Mouse (Mus musculus) kidney, postnatal 36 days (tissue): ENCODE measurements at regions not wholly inside any gene's neighbourhood (a gene's known extent, or its start where the extent isn't known, plus 50 kb on each side); places are given as distances from the start of the nearest gene placed in this dataset.

Experiments used
- DNase-seq, 2 experiments: peaks; one replicate each; pipeline ENCODE4 v3.0.0; 2021 to 2022; ENCODE audit warnings: mixed read lengths in 2 of 2

DNA sequence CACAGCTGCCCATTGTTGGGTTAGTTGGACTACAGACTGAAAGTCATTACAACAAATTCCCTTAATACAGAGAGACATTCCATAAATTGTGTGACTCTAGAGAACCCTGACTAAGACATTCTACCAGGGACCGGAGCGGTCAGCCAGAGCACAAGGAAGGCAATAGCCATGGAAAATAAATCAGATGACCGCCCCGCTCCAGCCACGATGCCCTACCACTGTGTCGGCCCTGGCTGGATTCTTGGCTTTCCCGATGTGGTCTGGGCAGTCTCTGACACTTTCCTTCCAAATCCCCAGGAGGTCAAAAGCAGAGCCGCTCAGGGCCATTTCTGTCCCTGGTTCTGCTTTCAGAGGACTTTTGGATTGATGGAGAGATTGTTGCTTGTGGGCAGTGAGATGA is 57.8 kb downstream of the Lsm3 start:
- DNase-seq, result peak; percentile 48 to 53

GRCm38 (mm10) chr6:91574414-91574813 is 58.7 kb downstream of the Lsm3 start:
- no peak for DNase-seq

GRCm38 (mm10) chr6:91575662-91576364 is 60.1 kb downstream of the Lsm3 start:
- DNase-seq, result peak; percentile 78 to 88

- peak in 1 of 2 experiments; percentile 57 for DNase-seq
Measured at GRCm38 (mm10) chr6:91576906-91577305, 61.2 kb downstream of the Lsm3 start.

GRCm38 (mm10) chr6:91579666-91580065 is 63.9 kb downstream of the Lsm3 start:
- no peak for DNase-seq

DNA sequence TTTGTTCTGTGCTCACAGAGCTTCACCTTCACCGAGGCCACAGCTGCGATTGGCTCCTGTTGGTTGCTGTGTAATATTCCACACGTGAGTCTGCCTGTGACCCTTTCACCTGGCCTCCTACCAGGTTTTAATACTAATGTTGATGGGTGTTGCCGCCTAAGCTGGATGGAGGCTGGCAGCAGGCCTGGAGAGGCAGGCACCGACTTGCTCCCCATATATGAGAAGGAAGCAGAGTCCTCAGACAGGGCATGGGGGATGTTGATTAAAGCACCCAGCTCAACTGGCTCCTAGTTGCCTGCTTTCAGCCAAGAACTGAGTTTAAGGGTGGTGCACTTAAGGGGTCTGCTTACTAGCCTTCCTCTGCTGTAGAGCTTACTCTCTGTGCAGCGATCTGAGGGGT is 64.9 kb downstream of the Lsm3 start:
- DNase-seq, result no peak

- DNase-seq, result peak; percentile 73 to 84
Measured at GRCm38 (mm10) chr6:91582338-91582737, 66.6 kb downstream of the Lsm3 start.

- no peak for DNase-seq
Measured at GRCm38 (mm10) chr6:91583346-91583745, 67.6 kb downstream of the Lsm3 start.

DNA sequence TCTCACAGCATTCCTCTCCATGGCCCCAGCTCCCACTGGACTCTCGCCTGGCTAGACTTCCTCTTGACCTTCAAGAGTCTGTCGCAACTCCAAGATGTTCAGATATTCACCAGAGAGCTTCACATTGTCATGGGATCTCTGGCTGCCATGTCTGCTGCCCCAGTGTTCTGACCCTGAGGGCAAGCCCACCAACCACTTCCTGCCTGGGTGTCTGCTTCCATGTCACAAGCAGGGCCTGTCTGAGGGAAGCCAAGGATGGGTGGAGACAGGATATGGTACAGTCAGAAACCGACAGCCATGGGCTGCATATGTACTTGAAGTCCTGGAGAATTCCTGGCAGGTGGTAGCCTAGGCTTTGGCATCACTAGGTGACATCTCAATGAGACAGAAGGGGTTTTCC is 69.8 kb downstream of the Lsm3 start:
- DNase-seq, result no peak

GRCm38 (mm10) chr6:91589181-91589580 is 73.5 kb downstream of the Lsm3 start:
- DNase-seq, result peak; percentile 71 to 82

DNA sequence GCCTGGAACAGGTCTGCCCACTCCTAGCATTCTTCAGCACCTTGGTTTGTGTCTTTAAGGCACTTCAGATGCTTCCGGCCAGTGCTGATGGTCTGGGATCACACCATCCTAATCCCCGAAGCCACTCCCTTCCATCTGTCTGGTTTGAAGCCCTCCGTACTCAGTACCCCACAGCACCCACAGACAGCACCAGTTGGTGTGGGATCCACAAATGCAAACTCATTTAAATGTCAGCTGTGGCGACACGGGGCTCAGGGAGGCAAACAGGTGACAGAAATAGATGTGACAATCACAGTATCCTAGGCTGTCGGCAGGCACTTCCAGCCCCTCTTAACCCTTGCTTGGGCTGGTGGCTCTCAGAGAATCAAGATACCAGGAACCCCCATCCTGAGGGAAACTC is 74.7 kb downstream of the Lsm3 start:
- no peak for DNase-seq

DNA sequence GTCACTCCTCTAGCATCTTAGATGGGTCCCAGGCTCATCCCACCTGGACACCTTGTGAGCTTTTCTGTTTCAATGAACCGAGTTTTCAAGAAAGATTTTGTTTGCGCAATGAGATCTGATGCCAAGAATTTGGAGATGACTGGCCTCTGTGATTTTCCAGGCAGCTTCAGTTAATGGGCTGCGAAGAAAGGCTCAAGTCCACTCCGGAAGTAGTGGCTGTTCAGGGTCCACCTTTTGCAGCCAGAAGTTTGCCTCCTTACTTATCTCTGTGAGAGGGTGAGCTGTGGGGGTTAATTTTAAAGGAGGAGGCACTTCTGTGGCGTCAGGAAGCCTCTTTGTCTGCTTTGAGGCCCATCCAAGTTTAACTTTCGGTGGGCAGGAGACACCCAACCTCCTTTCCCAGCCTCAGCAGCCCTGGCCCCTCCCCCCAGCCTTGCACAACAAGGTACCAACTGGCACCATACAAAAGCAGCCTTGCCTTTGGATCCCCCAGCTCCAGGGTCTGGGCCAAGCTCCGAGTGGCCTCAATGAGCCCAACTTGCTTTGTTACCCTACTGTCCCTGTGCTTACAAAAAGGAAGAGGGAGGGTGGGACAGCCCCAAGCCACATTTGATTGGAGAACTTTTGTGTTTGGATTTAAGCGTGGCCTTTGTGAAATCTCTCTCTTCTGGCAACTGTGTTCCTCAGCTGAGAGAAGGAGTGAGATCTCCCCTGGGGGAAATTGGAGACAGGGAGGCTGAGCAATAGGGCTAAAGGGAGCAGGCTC is 75.3 kb downstream of the Lsm3 start:
- peak; percentile 71 to 87 for DNase-seq

GRCm38 (mm10) chr6:91592651-91593050 is 76.9 kb downstream of the Lsm3 start:
- DNase-seq, result no peak

DNA sequence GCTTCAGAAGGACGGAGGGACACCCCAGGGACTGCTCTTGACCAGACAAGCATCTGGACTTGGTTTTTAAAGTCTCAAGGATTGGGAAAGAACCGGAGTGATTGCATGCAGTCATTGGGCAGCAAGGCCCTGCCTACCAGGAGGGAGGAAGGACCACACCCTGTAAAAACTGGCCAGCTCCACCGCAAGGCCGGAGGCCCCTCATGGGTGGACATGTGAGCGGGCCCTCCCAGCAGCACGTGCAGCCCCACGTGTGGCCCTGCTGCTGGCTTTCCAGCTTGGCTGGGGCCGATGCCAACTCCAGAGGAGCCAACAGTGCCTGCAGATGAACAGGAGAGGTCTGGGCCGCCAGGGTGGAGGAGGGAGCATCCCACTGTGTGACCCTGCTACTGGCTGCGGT is 83.2 kb downstream of the Lsm3 start:
- peak; percentile 97 for DNase-seq

- no peak for DNase-seq
Measured at GRCm38 (mm10) chr6:91600116-91600515, 83.7 kb upstream of the Slc6a6 start.

GRCm38 (mm10) chr6:91606634-91607215 is 77.1 kb upstream of the Slc6a6 start:
- DNase-seq, result no peak

GRCm38 (mm10) chr6:91607613-91608272 is 76.1 kb upstream of the Slc6a6 start:
- DNase-seq, result peak; percentile 34 to 41

DNA sequence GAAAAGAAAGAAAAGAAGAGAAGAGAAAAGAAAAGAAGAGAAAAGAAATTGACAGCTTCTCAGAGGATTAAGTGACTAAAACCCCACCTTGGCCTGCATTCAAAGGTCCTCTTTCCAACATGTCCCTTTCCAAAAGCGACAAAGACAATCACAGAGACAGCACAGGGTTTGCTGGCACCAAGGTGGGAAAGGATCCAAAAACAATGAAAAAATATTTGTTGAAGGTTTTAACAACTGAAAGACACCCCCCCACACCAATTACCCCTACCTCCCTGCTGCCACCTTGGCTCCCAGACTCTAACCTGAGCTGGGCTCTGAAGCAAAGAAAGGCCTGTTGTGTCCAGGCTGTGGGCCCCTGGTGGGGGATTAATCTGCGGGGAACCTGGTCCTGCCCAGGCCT is 74.2 kb upstream of the Slc6a6 start:
- no peak for DNase-seq

- peak; percentile 81 to 87 for DNase-seq
Measured at GRCm38 (mm10) chr6:91615022-91615421, 68.8 kb upstream of the Slc6a6 start.

DNA sequence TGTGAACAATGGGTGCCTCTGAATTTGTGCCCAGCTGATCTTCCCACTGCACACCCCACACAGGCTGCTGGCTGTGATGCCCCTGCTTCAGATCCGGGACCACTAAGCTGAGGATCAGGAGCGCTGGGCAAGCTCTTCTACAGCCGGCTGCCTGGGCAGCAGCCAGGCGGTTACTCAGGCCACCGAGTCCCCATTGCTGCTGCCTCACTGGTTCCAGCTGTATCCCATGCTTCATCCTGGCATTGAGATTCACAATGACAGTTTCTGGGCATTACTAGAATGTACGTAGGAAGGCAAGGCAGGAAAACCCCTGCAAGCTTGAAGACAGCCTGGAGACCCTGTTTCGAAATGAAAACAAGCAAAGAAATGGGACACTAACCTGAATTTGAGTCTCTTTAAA is 67.3 kb upstream of the Slc6a6 start:
- DNase-seq, result no peak

DNA sequence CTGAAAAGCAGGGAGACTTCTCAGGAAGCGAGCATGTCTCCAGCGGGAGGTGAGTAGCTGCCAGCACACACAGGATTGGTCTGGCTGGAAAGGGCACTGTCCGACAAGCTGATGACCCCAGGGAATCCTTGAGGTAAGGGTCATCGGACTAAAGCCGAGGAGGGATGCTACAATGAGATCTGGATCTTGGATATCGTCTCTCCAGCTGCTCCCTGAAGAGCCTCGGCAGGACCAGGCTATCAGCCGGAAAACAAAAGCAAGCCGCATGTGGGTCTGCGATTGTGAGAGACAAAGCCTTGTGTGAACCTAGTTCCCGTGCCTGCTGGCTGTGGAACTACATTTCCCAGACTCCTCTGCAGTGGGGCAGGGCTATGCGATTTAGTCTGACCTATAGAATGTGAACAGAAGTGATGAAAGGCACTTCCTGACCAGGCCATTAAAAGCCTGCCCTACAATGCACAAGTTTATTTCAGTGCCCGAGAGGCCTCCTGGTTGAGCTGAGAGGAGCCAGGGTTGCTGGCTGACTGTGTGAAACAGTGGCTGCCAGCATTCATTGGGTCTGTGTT is 66.7 kb upstream of the Slc6a6 start:
- DNase-seq, result peak; percentile 67 to 77

- no peak for DNase-seq
Measured at GRCm38 (mm10) chr6:91617685-91618084, 66.2 kb upstream of the Slc6a6 start.

DNA sequence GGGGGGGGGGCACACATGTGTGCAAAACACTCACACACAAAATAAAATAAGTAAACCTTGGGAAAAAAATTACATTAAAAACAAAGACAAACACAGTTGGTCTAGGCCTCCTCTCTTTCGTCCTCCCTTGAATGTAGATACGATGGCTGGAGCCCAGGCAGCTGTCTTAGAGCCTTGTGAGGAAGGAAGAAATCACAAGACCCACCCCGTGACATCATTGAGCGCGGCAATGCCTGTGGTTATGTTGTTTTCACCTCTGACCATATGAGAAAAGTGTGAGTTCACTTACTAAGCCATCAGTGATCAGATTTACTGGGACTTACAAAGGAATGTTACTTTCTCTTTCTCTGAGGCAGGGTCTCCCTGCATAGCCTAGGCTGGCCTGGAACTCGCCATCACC is 64.8 kb upstream of the Slc6a6 start:
- DNase-seq, result no peak
